Mouse (Mus musculus): ENCODE measurements around the gene Rtn3.

GRCm38 (mm10) chr19:7492682-7493081 lies 9.6 kb upstream of the Rtn3 start:
- TF ChIP-seq POLR2A (IDR thresholded peaks at IDR 0.05; ENCODE audit: extremely low read depth, insufficient read depth, low read length) (no peak), CTCF (IDR thresholded peaks at IDR 0.05; ENCODE audit: extremely low read depth, insufficient read depth, low read length) (no peak)

All from cortical plate, adult 2 months (tissue).